Mouse (Mus musculus) stomach, postnatal 0 days (tissue): Measurements from ENCODE around the gene U2af1l4.

Experiments
- CTCF ChIP-seq: IDR thresholded peaks from 2 replicates; pipeline ENCODE4 v1.5.1; 2016; ENCODE audit warnings: antibody characterized with exemption, low read depth, mild to moderate bottlenecking, moderate library complexity
- EP300 ChIP-seq: optimal IDR thresholded peaks from 2 replicates; pipeline ENCODE3; 2016; ENCODE audit warnings: antibody characterized with exemption

GRCm38 (mm10) chr7:30591605-30591951 is 28.5 kb downstream of the U2af1l4 start:
- TF ChIP-seq CTCF (no peak), EP300 (no peak)
